ENCODE assay signal across 17 mouse cellular contexts in the genomic region with DNA sequence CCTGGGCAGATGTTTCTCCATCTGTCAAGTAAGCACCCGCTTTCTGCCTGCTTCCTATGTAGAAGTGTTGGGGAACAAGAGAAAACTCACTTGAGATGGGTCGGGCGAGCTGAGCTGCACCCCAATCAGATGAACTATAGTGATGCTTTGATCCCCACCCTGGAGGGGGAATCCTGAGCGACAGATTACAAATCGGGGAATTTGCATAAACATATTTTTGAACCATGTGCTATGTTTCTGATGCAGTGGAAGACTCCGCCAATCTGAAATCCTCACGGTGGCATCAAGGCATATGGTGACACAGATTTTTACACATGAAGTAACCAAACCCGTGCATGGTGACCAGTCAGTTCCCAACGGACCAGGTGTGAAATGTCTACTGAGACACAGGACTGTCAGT.
DNase-seq lines count a peak whose midpoint lies in the region; ATAC-seq and TF ChIP-seq lines count a peak whose summit lies in the region.
"Had no signal": no experiment of that assay in that cellular context is flagged by ENCODE, and none has a peak within 500 bp of the region (broad histone marks: within the 10 kb centered on the region; RNA-seq: fewer than 3 reads in every experiment).

No protein-coding gene starts in this region.

- H3K36me3 ChIP-seq in hindbrain, embryonic 12.5 days = no peaks in the 10 kb centered on the region
- H3K36me3 ChIP-seq in hindbrain, postnatal 0 days (ENCODE audit: insufficient read depth, low read length) = no peaks in the 10 kb centered on the region
- no peaks in the 10 kb centered on the region for H3K36me3 ChIP-seq in embryonic facial prominence, embryonic 15.5 days
- no peaks in the 10 kb centered on the region for H3K36me3 ChIP-seq in limb, embryonic 10.5 days
- H3K36me3 ChIP-seq: heart, embryonic 12.5 days; kidney, embryonic 15.5 days had no signal

- WGBS in hindbrain, embryonic 12.5 days = 76% methylated on average over 9 of the region's 9 CpGs
- WGBS in hindbrain, postnatal 0 days = 66% methylated on average over 9 of the region's 9 CpGs
- 68% methylated on average over 9 of the region's 9 CpGs for WGBS in embryonic facial prominence, embryonic 15.5 days
- WGBS in limb, embryonic 10.5 days = 83% methylated on average over 9 of the region's 9 CpGs

- no peak for ATAC-seq in hindbrain, embryonic 12.5 days (ENCODE audit: low FRiP score)
- ATAC-seq in hindbrain, postnatal 0 days = no peak
- ATAC-seq in embryonic facial prominence, embryonic 15.5 days (ENCODE audit: insufficient number of reproducible peaks, low FRiP score, low TSS enrichment, low read depth) = no peak
- ATAC-seq: intestine, embryonic 16.5 days had no signal

- H3K4me2 ChIP-seq in hindbrain, embryonic 12.5 days (replicated peaks) = no peak overlapping the region
- no peak overlapping the region for H3K4me2 ChIP-seq in hindbrain, postnatal 0 days (ENCODE audit: low read depth, low read length)
- H3K4me2 ChIP-seq in embryonic facial prominence, embryonic 15.5 days (replicated peaks) = no peak overlapping the region
- H3K4me2 ChIP-seq: heart, embryonic 12.5 days; kidney, embryonic 15.5 days; liver, embryonic 11.5 days had no signal

- no peak for DNase-seq in hindbrain, postnatal 0 days (ENCODE audit: low spot score)
- peak; percentile 53 for DNase-seq in brain, embryonic 14.5 days (ENCODE audit: low read depth)
- no peak for DNase-seq in limb, embryonic 10.5 days (ENCODE audit: low spot score)
- no peak for DNase-seq in heart, postnatal 4 days
- DNase-seq in natural killer cell, adult 2 months (ENCODE audit: low spot score in 2 of 2) = no peak
- DNase-seq: adrenal gland, postnatal 36 days; B cell, adult 2 months; cerebellum, adult 9-11 months; gastrocnemius, adult 2 months; right cerebral cortex, adult 18-20 months had no signal

- peaks cover 37% of the 10 kb centered on the region for H3K4me1 ChIP-seq in hindbrain, embryonic 12.5 days
- peaks cover 13% of the 10 kb centered on the region for H3K4me1 ChIP-seq in hindbrain, postnatal 0 days (ENCODE audit: insufficient read depth, low read length)
- H3K4me1 ChIP-seq in embryonic facial prominence, embryonic 15.5 days = peaks cover 17% of the 10 kb centered on the region
- H3K4me1 ChIP-seq in limb, embryonic 10.5 days = peaks cover 32% of the 10 kb centered on the region

- H3K9me3 ChIP-seq in hindbrain, embryonic 12.5 days (replicated peaks) = no peaks in the 10 kb centered on the region
- H3K9me3 ChIP-seq in hindbrain, postnatal 0 days (ENCODE audit: low read length) = no peaks in the 10 kb centered on the region
- H3K9me3 ChIP-seq in embryonic facial prominence, embryonic 15.5 days (replicated peaks) = no peaks in the 10 kb centered on the region
- no peaks in the 10 kb centered on the region for H3K9me3 ChIP-seq in limb, embryonic 10.5 days (replicated peaks)
- H3K9me3 ChIP-seq: heart, embryonic 12.5 days; kidney, embryonic 15.5 days had no signal

- peaks cover 4% of the 10 kb centered on the region; the same call in 1 of the 2 replicates for H3K27me3 ChIP-seq in hindbrain, embryonic 12.5 days
- no peaks in the 10 kb centered on the region for H3K27me3 ChIP-seq in hindbrain, postnatal 0 days (ENCODE audit: insufficient read depth, low read length)
- peaks cover 7% of the 10 kb centered on the region for H3K27me3 ChIP-seq in embryonic facial prominence, embryonic 15.5 days
- H3K27me3 ChIP-seq in limb, embryonic 10.5 days (ENCODE audit: low read depth, poor library complexity, severe bottlenecking) = no peaks in the 10 kb centered on the region

- TF ChIP-seq CTCF in hindbrain, postnatal 0 days (IDR thresholded peaks at IDR 0.05; ENCODE audit: low read depth) = no peak
- TF ChIP-seq CTCF in brain, embryonic 14.5 days (IDR thresholded peaks at IDR 0.05; ENCODE audit: borderline replicate concordance, extremely low read depth, insufficient read depth, insufficient read length) = no peak

- H3K27ac ChIP-seq in hindbrain, embryonic 12.5 days = 0 out of 2 replicates have a peak overlapping the region, but pooled peaks have one; percentile 77
- no peak overlapping the region for H3K27ac ChIP-seq in hindbrain, postnatal 0 days
- H3K27ac ChIP-seq in embryonic facial prominence, embryonic 15.5 days (replicated peaks) = peak overlapping the region; percentile 66
- H3K27ac ChIP-seq in limb, embryonic 10.5 days = peak overlapping the region; percentile 72; the same call in 1 of the 2 replicates
- H3K27ac ChIP-seq: kidney, embryonic 15.5 days; stomach, postnatal 0 days had no signal

- no peak overlapping the region for H3K9ac ChIP-seq in hindbrain, embryonic 12.5 days
- no peak overlapping the region for H3K9ac ChIP-seq in hindbrain, postnatal 0 days (replicated peaks; ENCODE audit: low read length)
- no peak overlapping the region for H3K9ac ChIP-seq in embryonic facial prominence, embryonic 15.5 days
- H3K9ac ChIP-seq: heart, embryonic 12.5 days; kidney, embryonic 15.5 days had no signal

- no peak for TF ChIP-seq POLR2A in brain, embryonic 14.5 days (IDR thresholded peaks at IDR 0.05; ENCODE audit: borderline replicate concordance, extremely low read depth, insufficient read depth, insufficient read length, poor library complexity, severe bottlenecking)

- H3K4me3 ChIP-seq in hindbrain, embryonic 12.5 days = no peak overlapping the region
- no peak overlapping the region for H3K4me3 ChIP-seq in hindbrain, postnatal 0 days (ENCODE audit: low read length)
- no peak overlapping the region for H3K4me3 ChIP-seq in embryonic facial prominence, embryonic 15.5 days (replicated peaks)
- no peak overlapping the region for H3K4me3 ChIP-seq in limb, embryonic 10.5 days
- H3K4me3 ChIP-seq: gastrocnemius, adult 2 months; heart, embryonic 12.5 days; kidney, embryonic 15.5 days had no signal
